8 mouse cellular contexts compared by ENCODE assay signal in the genomic region with DNA sequence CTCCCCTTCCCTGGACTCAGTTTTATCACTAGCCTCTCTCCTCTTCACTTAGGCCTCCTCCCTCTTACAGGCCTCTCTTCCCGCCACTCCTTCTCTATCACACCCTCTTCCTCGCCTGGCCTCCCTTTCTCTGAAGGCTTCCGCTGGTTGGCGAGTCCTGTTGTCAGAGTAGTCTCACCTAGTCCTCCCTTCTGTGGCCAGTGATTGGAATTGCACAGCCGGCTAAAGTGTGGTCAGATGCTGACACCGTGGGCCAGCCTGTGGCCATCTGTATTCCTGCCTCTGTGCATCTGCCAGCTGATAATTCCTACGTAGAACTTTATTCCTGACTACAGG. TPM values are rescaled to one million over a fixed set of nuclear protein-coding genes. Genes with fewer than 3 reads are reported as not detected.
DNase-seq lines count a peak whose midpoint lies in the region; ATAC-seq and TF ChIP-seq lines count a peak whose summit lies in the region.

No protein-coding gene starts in this region.

- no peaks in the 10 kb centered on the region for H3K9me3 ChIP-seq in heart, embryonic 11.5 days (replicated peaks; ENCODE audit: control insufficient read depth, low read length)
- H3K9me3 ChIP-seq in limb, embryonic 12.5 days, result no peaks in the 10 kb centered on the region
- no peaks in the 10 kb centered on the region for H3K9me3 ChIP-seq in neural tube, embryonic 14.5 days (ENCODE audit: control insufficient read depth, low read length)

- intact Hi-C loops in left cerebral cortex, postnatal 36 days (cut with DNase I), result loop anchor here (1.0 kb wide), 1 partner anchor 53 kb away; the partner anchor contains the start of gene Sun1

- peak overlapping the region; percentile 81 for H3K4me3 ChIP-seq in heart, embryonic 11.5 days (ENCODE audit: low read depth, low read length)
- H3K4me3 ChIP-seq in C2C12 (ENCODE audit: insufficient read depth, poor library complexity, severe bottlenecking), result peak overlapping the region; percentile 68
- H3K4me3 ChIP-seq in limb, embryonic 12.5 days (replicated peaks), result peak overlapping the region; percentile 78
- peak overlapping the region; percentile 74 for H3K4me3 ChIP-seq in neural tube, embryonic 14.5 days (ENCODE audit: low read depth, low read length)

- H3ac ChIP-seq in C2C12 (ENCODE audit: control insufficient read depth, insufficient read length, low read depth), result peak overlapping the region; percentile 68

- H3K4me1 ChIP-seq in heart, embryonic 11.5 days (ENCODE audit: control insufficient read depth, insufficient read depth, low read length), result peaks cover 45% of the 10 kb centered on the region
- peaks cover 19% of the 10 kb centered on the region for H3K4me1 ChIP-seq in limb, embryonic 12.5 days (replicated peaks)
- H3K4me1 ChIP-seq in neural tube, embryonic 14.5 days (ENCODE audit: control insufficient read depth, insufficient read depth, low read length), result peaks cover 10% of the 10 kb centered on the region

- H3K36me3 ChIP-seq in heart, embryonic 11.5 days (ENCODE audit: control insufficient read depth, insufficient read depth, low read length), result peaks cover 11% of the 10 kb centered on the region
- peaks cover 39% of the 10 kb centered on the region for H3K36me3 ChIP-seq in C2C12 (ENCODE audit: control insufficient read depth, insufficient read depth)
- peaks cover 56% of the 10 kb centered on the region for H3K36me3 ChIP-seq in limb, embryonic 12.5 days
- peaks cover 19% of the 10 kb centered on the region for H3K36me3 ChIP-seq in neural tube, embryonic 14.5 days (ENCODE audit: control insufficient read depth, insufficient read depth, low read length)

- peak overlapping the region; percentile 94 for H3K27ac ChIP-seq in heart, embryonic 11.5 days (ENCODE audit: low read depth, low read length)
- peak overlapping the region; percentile 91 for H3K27ac ChIP-seq in limb, embryonic 12.5 days
- peak overlapping the region; percentile 90 for H3K27ac ChIP-seq in neural tube, embryonic 14.5 days (ENCODE audit: low read depth, low read length)

- DNase-seq in heart, postnatal 4 days, result no peak
- no peak for DNase-seq in left cerebral cortex, postnatal 36 days (ENCODE audit: low spot score in 2 of 2)
- no peak for DNase-seq in gastrocnemius, adult 18-20 months (ENCODE audit: low spot score)

- H3K27me3 ChIP-seq in heart, embryonic 11.5 days (ENCODE audit: control insufficient read depth, insufficient read depth, low read length), result no peaks in the 10 kb centered on the region
- H3K27me3 ChIP-seq in C2C12 (ENCODE audit: control insufficient read depth, insufficient read depth, insufficient read length), result no peaks in the 10 kb centered on the region
- no peaks in the 10 kb centered on the region for H3K27me3 ChIP-seq in limb, embryonic 12.5 days
- no peaks in the 10 kb centered on the region for H3K27me3 ChIP-seq in neural tube, embryonic 14.5 days (ENCODE audit: control insufficient read depth, insufficient read depth, low read length)

- no peak for TF ChIP-seq CTCF in C2C12 (IDR thresholded peaks at IDR 0.05; ENCODE audit: control insufficient read depth, insufficient read depth, insufficient read length)

- H3K4me2 ChIP-seq in heart, embryonic 11.5 days, result peak overlapping the region; percentile 79
- peak overlapping the region; percentile 90 for H3K4me2 ChIP-seq in limb, embryonic 12.5 days
- peak overlapping the region; percentile 95 for H3K4me2 ChIP-seq in neural tube, embryonic 14.5 days (ENCODE audit: low read depth, low read length)

- WGBS in heart, embryonic 11.5 days (ENCODE audit: insufficient replicate concordance), result 0% methylated on average over 7 of the region's 7 CpGs
- under 1% methylated on average over 7 of the region's 7 CpGs for WGBS in limb, embryonic 12.5 days
- WGBS in neural tube, embryonic 14.5 days, result 0% methylated on average over 7 of the region's 7 CpGs

- H3K9ac ChIP-seq in heart, embryonic 11.5 days (ENCODE audit: low read depth, low read length), result peak overlapping the region; percentile 79
- H3K9ac ChIP-seq in limb, embryonic 12.5 days (replicated peaks), result peak overlapping the region; percentile 86
- peak overlapping the region; percentile 84 for H3K9ac ChIP-seq in neural tube, embryonic 14.5 days (replicated peaks; ENCODE audit: low read depth, low read length)

- H3K79me3 ChIP-seq in C2C12 (ENCODE audit: low read depth), result peaks cover 46% of the 10 kb centered on the region

- ATAC-seq in heart, embryonic 11.5 days (replicated peaks; ENCODE audit: insufficient number of reproducible peaks, low FRiP score, low TSS enrichment), result peak; percentile 13; the same call in 1 of the 2 replicates
- peak; percentile 73 for ATAC-seq in erythroblast, adult 5-6 weeks (replicated peaks; ENCODE audit: low FRiP score, poor library complexity, severe bottlenecking)
- peak; percentile 23 for ATAC-seq in limb, embryonic 12.5 days (ENCODE audit: insufficient number of reproducible peaks, insufficient read depth, low FRiP score, low TSS enrichment, low read depth)
- ATAC-seq in neural tube, embryonic 14.5 days (ENCODE audit: low read depth), result no peak

- H3K79me2 ChIP-seq in C2C12 (ENCODE audit: control insufficient read depth, insufficient read depth), result peaks cover 53% of the 10 kb centered on the region

TF ChIP-seq in C2C12, 6 proteins besides CTCF, POLR2A, EP300 and RAD21:
- TF ChIP-seq MYOD1 (IDR thresholded peaks at IDR 0.05; ENCODE audit: control insufficient read depth, insufficient read length, low read depth) (no peak), MYOG (IDR thresholded peaks at IDR 0.05; ENCODE audit: control insufficient read depth, extremely low read depth, insufficient read length) (no peak), USF1 (IDR thresholded peaks at IDR 0.05; ENCODE audit: low read depth) (no peak), CEBPB (IDR thresholded peaks at IDR 0.05; ENCODE audit: low read depth) (no peak), FOSL1 (IDR thresholded peaks at IDR 0.05; ENCODE audit: insufficient read depth, low read length, poor library complexity, severe bottlenecking) (no peak), MAX (IDR thresholded peaks at IDR 0.05) (no peak)

RNA-seq across cellular contexts. Expression of gene Get4, which starts 0.8 kb away (rescaled TPM):
- 138 and 139 TPM in 2 replicates for polyA plus RNA-seq in heart, embryonic 11.5 days (2014; fragmentation: Nextera tagmentation; extraction: Ambion mirVana)
- 10 to 100 TPM; 76.4 to 80.4 TPM for total RNA-seq in heart, postnatal 4 days (2021)
- polyA plus RNA-seq in C2C12 (2012; fragmentation: generic; extraction: Trizol), result 133 TPM
- total RNA-seq in erythroblast, adult 5-6 weeks (2015; ENCODE audit: low replicate concordance), result 14.4 and 15.5 TPM in 2 replicates
- total RNA-seq in erythroblast, adult 5-6 weeks (2017; ENCODE audit: low replicate concordance), result 5.4 and 12.4 TPM in 2 replicates
- 165 and 167 TPM in 2 replicates for polyA plus RNA-seq in limb, embryonic 12.5 days (2016; fragmentation: Nextera tagmentation; extraction: Ambion mirVana)
- 109 and 112 TPM in 2 replicates for polyA plus RNA-seq in neural tube, embryonic 14.5 days (2014; fragmentation: Nextera tagmentation; extraction: Ambion mirVana)
- total RNA-seq in left cerebral cortex, postnatal 36 days (2021), result 10 to 100 TPM; 51.5 to 52.9 TPM
- total RNA-seq in gastrocnemius, adult 18-20 months (2021), result 10 to 100 TPM; 28.6 to 31.9 TPM

RNA-seq across cellular contexts. Expression of gene Sun1, which starts 52.4 kb away (rescaled TPM):
- 33.4 and 40.9 TPM in 2 replicates for polyA plus RNA-seq in heart, embryonic 11.5 days (2014; fragmentation: Nextera tagmentation; extraction: Ambion mirVana)
- total RNA-seq in heart, postnatal 4 days (2021), result 10 to 100 TPM; 40.7 to 43.0 TPM
- polyA plus RNA-seq in C2C12 (2012; fragmentation: generic; extraction: Trizol), result 39.4 TPM
- total RNA-seq in erythroblast, adult 5-6 weeks (2015; ENCODE audit: low replicate concordance), result 13.0 and 18.6 TPM in 2 replicates
- 22.7 and 41.7 TPM in 2 replicates for total RNA-seq in erythroblast, adult 5-6 weeks (2017; ENCODE audit: low replicate concordance)
- polyA plus RNA-seq in limb, embryonic 12.5 days (2016; fragmentation: Nextera tagmentation; extraction: Ambion mirVana), result 54.0 and 54.9 TPM in 2 replicates
- polyA plus RNA-seq in neural tube, embryonic 14.5 days (2014; fragmentation: Nextera tagmentation; extraction: Ambion mirVana), result 49.5 and 51.3 TPM in 2 replicates
- total RNA-seq in left cerebral cortex, postnatal 36 days (2021), result 100 to 1,000 TPM; 136 to 141 TPM
- 10 to 100 TPM; 36.8 to 37.0 TPM for total RNA-seq in gastrocnemius, adult 18-20 months (2021)
